Mouse (Mus musculus): Measurements from ENCODE around the gene Spdya.
"Not testable (repeated sequence)": the region's sequence is repeated elsewhere in the genome, so short reads cannot be mapped to it uniquely, and the experiment has no call there.

GRCm38 (mm10) chr17:71639056-71639455 lies 87.2 kb downstream of the Spdya start:
- not testable (repeated sequence) for TF ChIP-seq CTCF, EP300 (IDR thresholded peaks at IDR 0.05; ENCODE audit: low read depth)

All from liver, embryonic 14.5 days (tissue).